Mouse (Mus musculus) retina, postnatal 1 day (tissue): Measurements from ENCODE around the gene Rcc1.

Experiments
- DNase-seq: peaks from one replicate; pipeline ENCODE4 v3.0.0-alpha.2; 2012

Rcc1 gene

DNA sequence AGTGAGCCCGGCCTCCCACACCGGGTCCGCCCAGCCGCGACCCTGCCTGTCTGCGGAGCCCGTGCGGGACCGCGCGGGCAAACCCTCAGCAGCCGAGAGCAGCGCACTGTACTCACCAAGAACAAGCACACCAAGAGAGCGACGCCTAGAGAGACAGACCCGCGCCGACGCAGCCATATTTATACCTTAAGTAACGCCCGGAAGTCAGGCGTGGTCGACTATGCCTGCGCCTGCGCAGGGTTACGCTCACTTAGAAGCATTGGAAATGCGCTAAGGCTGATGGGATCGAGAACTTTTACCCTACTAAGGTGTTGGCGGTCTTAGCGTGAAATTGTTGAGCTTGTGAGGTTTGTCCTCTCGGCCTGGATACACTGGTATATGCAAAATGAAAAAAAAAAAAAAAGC is at the start of gene Rcc1:
TSS of gene Rcc1 (minus strand) at position 125 of the 405 bp plus-strand sequence.
- peak; percentile 96 for DNase-seq

DNA sequence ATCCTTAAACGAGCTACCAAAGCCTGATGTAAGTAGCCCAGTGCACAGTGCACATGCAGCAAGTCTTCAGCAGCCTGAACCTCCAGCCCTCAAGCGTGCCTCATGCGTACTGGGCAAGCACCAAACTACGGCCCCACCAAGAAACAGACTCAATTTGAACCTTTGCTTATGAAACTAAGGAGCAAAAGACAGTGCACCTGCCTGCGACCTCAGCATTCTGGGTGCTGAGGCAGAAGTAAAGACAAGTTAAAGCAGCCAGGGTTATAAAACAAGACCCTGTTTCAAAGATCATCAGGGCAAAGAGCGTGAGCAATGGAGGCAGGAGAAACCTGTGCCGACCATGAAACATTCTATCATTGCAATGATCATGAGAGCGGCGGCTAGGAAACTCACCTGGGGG is 47.6 kb upstream of the Rcc1 start:
- no peak for DNase-seq

- no peak for DNase-seq
These were observed 45.5 kb upstream of the Rcc1 start for GRCm38 (mm10) chr4:132398863-132399262.

GRCm38 (mm10) chr4:132398045-132398774 is 44.8 kb upstream of the Rcc1 start:
- peak; percentile 57 for DNase-seq

- no peak for DNase-seq
These were observed 43.7 kb upstream of the Rcc1 start for GRCm38 (mm10) chr4:132397120-132397519.

GRCm38 (mm10) chr4:132396251-132396650 is 42.8 kb upstream of the Rcc1 start:
- no peak for DNase-seq

DNA sequence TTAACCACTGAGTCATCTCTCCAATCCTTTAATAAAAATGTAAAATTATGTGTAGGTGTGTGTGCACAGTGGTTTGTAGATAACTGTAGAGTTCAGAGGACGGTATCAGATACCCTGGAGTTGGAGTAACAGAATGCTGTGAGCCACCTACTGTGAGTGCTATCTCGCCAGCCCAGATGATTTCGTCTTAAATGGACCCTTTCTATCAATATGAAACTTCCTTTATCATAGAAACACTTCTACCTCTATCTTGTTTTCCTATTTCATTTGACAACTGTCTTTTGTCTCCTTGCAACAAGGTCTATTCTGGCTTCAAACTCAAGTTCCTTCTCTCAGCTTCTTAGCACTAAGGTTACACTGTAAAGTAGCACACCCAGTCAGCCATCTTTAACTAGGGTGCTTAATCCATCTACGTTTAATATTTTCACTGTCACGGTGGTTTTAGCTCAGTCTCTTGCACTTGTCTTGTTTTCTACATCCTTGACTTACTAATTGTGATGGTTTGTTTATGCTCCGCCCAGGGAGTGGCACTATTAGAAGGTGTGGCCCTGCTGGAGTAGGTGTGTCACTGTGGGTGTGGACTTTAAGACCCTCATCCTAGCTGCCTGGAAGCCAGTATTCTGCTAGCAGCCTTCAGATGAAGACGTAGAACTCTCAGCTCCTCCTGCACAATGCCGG is 37.8 kb upstream of the Rcc1 start:
- DNase-seq, result no peak

- no peak for DNase-seq
These were observed 35.9 kb upstream of the Rcc1 start for GRCm38 (mm10) chr4:132389302-132389701.

DNA sequence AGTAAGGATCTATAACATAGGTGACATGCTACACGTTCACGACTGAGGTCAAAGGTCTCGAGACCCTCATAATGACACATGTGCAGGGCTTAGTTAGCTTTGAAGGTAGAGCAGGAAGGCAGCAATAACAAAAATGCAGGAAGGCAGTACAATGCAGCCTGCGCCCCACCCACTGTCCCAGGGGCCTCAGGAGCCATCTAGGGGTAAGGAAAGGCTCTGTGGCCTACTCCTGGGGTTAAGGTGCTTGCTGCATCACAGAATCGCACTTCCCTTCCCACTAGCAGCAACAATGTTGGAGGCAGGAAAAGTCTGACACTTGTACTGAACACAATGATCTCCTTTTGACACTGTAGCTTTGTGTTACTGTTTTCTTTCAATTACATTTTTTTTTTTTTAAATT is 34.2 kb upstream of the Rcc1 start:
- DNase-seq, result no peak

DNA sequence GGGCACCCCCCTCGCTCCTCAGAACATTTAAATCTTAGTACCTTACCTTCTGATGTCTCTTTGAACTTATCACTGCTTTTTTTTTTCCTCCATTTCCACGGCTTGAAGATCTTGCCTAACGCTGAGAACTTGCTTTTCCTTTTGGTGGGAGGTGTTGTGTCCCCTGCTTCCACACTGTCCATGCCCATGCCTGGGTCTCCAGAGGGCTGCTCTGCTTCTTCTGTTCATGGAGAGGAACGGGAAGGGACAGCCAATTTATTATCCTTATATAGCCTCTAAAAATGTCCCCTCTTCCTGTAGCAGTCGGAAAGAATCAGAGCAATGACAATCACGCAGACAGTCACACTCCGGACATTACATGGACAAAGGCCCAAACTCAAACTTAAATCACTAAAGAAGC is 33.4 kb upstream of the Rcc1 start:
- no peak for DNase-seq

GRCm38 (mm10) chr4:132385771-132386410 is 32.5 kb upstream of the Rcc1 start:
- no peak for DNase-seq

DNA sequence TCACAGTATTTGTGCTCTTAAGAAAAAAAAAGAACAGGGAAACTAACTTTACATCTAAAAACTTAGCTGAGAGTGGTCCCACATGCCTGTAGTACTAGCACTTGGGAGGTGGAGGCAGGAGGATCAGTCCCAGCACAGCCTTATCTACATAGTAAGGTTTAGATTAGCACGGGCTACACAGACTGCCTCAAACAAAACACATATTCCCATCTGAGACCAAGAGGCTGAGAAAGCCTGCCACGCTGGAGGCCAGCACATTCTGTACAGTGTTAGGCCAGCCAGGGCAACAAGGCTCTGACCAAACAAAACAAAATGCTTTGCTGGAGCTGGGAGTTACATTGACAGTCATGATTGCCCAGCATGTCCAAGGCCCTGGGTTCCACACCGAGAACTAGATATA is 30.1 kb upstream of the Rcc1 start:
- no peak for DNase-seq

DNA sequence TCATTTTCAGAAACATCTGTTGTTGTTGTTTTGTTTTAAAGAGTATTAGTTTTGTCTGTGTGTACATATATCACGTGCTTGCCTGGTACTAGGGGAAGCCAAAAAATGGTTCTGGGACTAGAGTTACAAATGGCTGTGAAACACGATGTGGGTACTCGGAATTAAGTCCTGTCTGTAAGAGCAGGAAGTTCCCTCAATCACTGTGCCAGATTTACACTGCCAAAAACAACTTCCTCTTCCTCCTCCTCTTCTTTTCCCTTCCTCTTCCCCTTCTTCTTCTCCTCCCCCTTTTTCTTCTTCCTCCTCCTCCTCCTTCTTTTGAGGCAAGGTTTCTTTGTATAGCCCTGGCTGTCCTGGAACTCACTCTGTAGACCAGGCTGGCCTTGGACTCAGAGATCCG is 28.9 kb upstream of the Rcc1 start:
- no peak for DNase-seq

DNA sequence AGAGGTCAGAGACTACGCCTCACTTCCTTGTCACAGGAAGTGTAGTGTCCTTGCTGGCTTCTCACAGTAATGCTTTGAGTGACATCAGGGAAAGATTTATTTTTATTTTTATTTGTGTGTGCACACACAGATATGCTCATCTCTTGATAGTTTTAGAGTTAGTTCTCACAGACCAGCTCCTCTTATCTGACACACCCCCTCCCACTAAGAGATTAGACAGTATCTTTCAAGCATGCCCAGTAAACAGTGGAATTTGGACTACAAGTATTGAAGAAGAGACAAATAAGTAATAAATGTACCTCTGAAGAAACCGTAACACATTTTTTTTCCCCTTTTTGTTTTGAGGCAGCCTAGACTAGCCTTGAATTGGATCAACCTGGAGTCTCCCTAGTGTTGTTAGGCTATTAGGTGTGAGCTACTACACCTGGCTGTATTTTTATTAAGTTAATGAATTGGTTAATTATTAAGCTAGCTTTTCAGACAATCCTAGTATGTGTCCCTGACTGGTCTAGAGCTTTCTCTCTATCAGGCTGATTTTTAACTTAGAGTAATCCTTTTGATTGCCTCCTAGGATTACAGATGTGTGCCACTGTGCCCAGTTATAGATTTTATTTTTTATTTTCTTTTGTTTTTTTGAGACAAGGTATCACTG is 27.7 kb upstream of the Rcc1 start:
- DNase-seq, result no peak

- no peak for DNase-seq
These were observed 20.4 kb upstream of the Rcc1 start for GRCm38 (mm10) chr4:132373820-132374219.

- no peak for DNase-seq
These were observed 16.7 kb upstream of the Rcc1 start for GRCm38 (mm10) chr4:132369953-132370750.

DNA sequence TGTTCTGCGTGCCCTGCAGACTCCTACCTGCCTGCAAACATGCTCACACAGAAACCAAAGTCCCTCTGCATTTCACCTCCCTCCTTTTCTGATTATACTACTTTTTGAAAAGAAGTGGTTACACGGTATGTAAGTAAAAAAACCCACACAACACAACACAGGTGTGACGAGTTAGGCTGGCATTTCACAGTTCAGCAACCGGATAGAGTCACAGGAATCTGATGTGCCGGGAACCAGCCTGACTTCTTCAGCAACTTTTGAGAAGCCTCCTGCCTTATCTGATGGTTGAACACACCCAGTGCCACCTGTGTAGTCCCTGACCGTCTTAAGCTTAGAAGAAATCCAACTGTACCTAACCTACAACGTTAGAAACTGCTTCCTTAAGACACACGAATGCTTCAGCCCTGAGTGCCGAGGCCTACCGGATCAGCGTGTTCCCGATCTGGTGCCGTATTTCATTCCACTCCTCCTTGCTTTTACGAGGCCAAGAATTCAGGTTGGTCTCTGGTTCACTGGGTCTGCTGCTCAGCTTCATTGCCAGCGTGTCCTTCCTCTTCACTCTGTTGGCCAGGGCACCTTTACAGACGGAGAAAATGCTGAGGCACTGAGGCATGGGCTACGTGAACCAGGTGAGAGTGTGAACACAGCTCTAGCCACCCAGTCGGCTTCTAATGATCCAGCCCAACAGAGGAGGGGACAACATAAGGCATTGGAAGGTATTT is 14.2 kb upstream of the Rcc1 start:
- DNase-seq, result no peak

DNA sequence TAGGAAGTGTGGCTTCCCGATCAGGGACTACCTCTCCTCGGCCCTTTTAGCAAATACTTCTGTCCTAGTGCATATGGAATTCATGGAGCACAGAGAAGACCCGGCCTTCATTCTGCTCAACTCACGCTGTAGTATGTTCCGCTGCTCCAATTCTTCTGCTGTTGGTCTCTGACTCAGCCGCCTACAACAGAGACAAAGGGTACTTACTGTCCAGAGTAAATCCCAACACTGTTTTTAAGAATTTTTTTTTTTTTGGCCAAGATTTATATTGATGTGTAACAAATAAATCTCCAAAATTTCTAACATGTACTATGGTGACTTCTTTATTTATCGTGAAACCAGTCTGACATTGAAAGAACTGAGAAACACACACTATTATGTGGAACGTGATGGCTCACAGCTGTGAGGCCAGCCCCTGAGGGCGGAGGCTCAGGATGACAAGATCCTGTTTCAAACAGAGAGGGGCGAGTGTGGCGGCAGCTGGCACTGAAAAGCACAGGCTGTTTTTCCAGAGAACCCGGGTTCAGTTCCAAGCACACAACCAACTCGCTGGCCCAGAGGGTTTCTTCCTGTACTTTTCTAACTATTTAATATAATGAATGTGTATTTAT is 12.2 kb upstream of the Rcc1 start:
- no peak for DNase-seq

DNA sequence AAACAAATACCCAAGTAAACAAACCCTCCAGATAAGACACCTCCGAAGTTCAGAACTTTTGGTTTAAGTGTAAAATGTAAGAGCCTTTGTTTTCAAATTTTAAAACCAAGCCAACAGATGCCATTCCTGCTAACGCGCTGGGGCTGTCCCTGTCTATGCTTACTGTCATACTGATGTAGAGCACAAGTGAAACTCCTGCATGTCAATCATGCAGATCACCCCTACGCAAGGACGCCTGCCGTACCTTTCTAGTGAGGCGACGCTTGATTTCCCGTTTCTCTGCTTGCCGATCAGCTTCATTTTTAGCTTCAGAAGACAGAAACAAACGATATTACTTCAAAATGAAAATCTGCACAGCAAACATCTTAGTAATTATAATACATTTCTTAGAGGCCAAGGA is 10.1 kb upstream of the Rcc1 start:
- no peak for DNase-seq

- no peak for DNase-seq
These were observed 6.1 kb upstream of the Rcc1 start for GRCm38 (mm10) chr4:132359510-132359909.

GRCm38 (mm10) chr4:132356170-132356569 is 2.8 kb upstream of the Rcc1 start:
- DNase-seq, result no peak

DNA sequence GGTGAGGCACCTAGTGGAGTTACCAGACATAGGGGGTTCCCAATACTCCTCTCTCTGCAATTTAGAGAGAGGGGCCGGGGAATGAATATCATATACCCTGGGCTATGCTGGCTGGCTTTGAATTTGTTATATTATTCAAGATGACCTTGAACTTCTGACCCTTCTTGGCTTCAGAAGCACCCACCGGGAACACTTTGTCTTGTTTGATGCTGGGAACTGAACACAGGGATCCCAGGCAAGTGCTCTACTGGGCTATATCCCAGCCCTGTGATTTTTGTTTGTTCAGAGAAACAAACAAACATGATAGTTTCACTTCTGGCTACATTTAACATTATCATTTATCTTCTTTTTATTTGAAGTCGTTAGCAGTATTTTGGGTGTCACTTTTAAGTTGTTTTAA is 2.0 kb upstream of the Rcc1 start:
- no peak for DNase-seq
